Mouse (Mus musculus) neural tube, embryonic 15.5 days (tissue): ENCODE data around the gene Bcl7c. TPM values are rescaled to one million over a fixed set of nuclear protein-coding genes. Genes with fewer than 3 reads are reported as not detected.
A peak's percentile ranks its signal among the peaks of the same experiment; 100 is the strongest.

ENCODE experiments used
- ATAC-seq: fragments of 200-750 bp; cut with Nextera tagmentation; 2 replicates; pipeline ENCODE4 v1.8.0; 2017; ENCODE audit warnings: mild to moderate bottlenecking, moderate TSS enrichment, moderate library complexity; ENCODE audit not compliant: low FRiP score
- H3K27ac ChIP-seq: fragments of 300-500 bp; sonication (generic); replicated peaks from 2 replicates; pipeline ENCODE4 v1.5.1; 2015; ENCODE audit warnings: mild to moderate bottlenecking, inconsistent platforms
- H3K27me3 ChIP-seq: fragments of 300-500 bp; sonication (generic); replicated peaks from 2 replicates; pipeline ENCODE4 v1.6.1; 2015; ENCODE audit warnings: inconsistent platforms
- H3K36me3 ChIP-seq: fragments of 300-500 bp; sonication (generic); 2 replicates; pipeline ENCODE4 v1.6.1; 2015; ENCODE audit warnings: inconsistent platforms
- H3K4me1 ChIP-seq: fragments of 300-500 bp; sonication (generic); 2 replicates; pipeline ENCODE4 v1.6.1; 2015; ENCODE audit warnings: inconsistent platforms
- H3K4me2 ChIP-seq: fragments of 300-500 bp; sonication (generic); 2 replicates; pipeline ENCODE4 v1.6.1; 2015; ENCODE audit warnings: inconsistent platforms, mild to moderate bottlenecking, moderate library complexity
- H3K4me3 ChIP-seq: fragments of 300-500 bp; sonication (generic); replicated peaks from 2 replicates; pipeline ENCODE4 v1.5.1; 2015; ENCODE audit warnings: mild to moderate bottlenecking, inconsistent platforms
- H3K9ac ChIP-seq: fragments of 300-500 bp; sonication (generic); replicated peaks from 2 replicates; pipeline ENCODE4 v1.6.1; 2015; ENCODE audit warnings: mild to moderate bottlenecking, inconsistent platforms
- H3K9me3 ChIP-seq: fragments of 300-500 bp; sonication (generic); replicated peaks from 2 replicates; pipeline ENCODE4 v1.6.1; 2016; ENCODE audit warnings: inconsistent platforms
- WGBS: fragments of 180-500 bp; shearing (Covaris S2); methylation state at CpG from one replicate; pipeline ENCODE4 v1.1.7; 2015; ENCODE audit warnings: mixed read lengths; 5-methylcytosine and 5-hydroxymethylcytosine counted together
- microRNA counts: library from miRNA; unstranded; fragments of <30 nt; microRNA quantifications from one replicate; lab custom pipeline; 2016
- microRNA-seq: library from miRNA; unstranded; fragments of <30 nt; microRNA quantifications from one replicate; pipeline ENCODE4, GENCODE M21; 2017
- polyA plus RNA-seq: library from polyadenylated mRNA; unstranded; fragments of >200 nt; fragmentation: Nextera tagmentation; extraction: Ambion mirVana; gene quantifications from 2 replicates; pipeline ENCODE4 v1.2.1, GENCODE M21; 2015

Bcl7c gene
- polyA plus RNA-seq, 1 experiment from 2014 or later, result 49.5 TPM

GRCm38 (mm10) chr7:127613501-127613900 is 95.2 kb downstream of the Bcl7c start:
- H3K4me3 ChIP-seq, result peak overlapping the region; percentile 96
- H3K4me2 ChIP-seq, result peak overlapping the region; percentile 86
- H3K27me3 ChIP-seq, result no peaks in the 10 kb centered on the region
- H3K4me1 ChIP-seq, result peaks cover 38% of the 10 kb centered on the region
- peaks cover 42% of the 10 kb centered on the region for H3K36me3 ChIP-seq
- ATAC-seq, result no peak
- 89% methylated on average over 8 of the region's 8 CpGs for whole genome bisulfite sequencing
- H3K27ac ChIP-seq, result no peak overlapping the region
- peak overlapping the region; percentile 92; the same call in 1 of the 2 replicates for H3K9ac ChIP-seq
- H3K9me3 ChIP-seq, result no peaks in the 10 kb centered on the region

- Histone ChIP-seq H3K4me3 (no peak overlapping the region), H3K9me3 (no peaks in the 10 kb centered on the region), H3K9ac (no peak overlapping the region), H3K27me3 (no peaks in the 10 kb centered on the region), H3K4me2 (no peak overlapping the region), H3K4me1 (peaks cover 27% of the 10 kb centered on the region), H3K27ac (no peak overlapping the region), H3K36me3 (peaks cover 61% of the 10 kb centered on the region)
- 97% methylated on average over 26 of the region's 26 CpGs for WGBS
- no peak for ATAC-seq
These were observed 97.2 kb downstream of the Bcl7c start for GRCm38 (mm10) chr7:127611561-127611960.

MicroRNAs encoded within 50 kb of the gene (microRNA counts, 519-probe panel; counts per million panel counts)
- 1,716 counts per million, percentile 27 among the panel's probes with 10 or more counts for microRNA mmu-miR-762 (lab: Ali Mortazavi, UCI)

Small RNAs within 50 kb of the gene (microRNA-seq; reads per million reads assigned to microRNA genes)
- gene Mir762, result not detected

Other genes starting within 250 kb of the Bcl7c start
- gene Prr14, start 249.3 kb downstream of the Bcl7c start, polyA plus RNA-seq, result 35.9 and 37.5 TPM in 2 replicates
- gene Fbrs, start 229.7 kb downstream of the Bcl7c start, polyA plus RNA-seq, result 10.7 and 12.2 TPM in 2 replicates
- gene Srcap, start 196.9 kb downstream of the Bcl7c start, polyA plus RNA-seq, result 46.7 and 48.3 TPM in 2 replicates
- 13.3 and 14.7 TPM in 2 replicates for gene Gm42715, start 189.3 kb downstream of the Bcl7c start, polyA plus RNA-seq
- 6.9 and 7.3 TPM in 2 replicates for gene Tmem265, start 147.5 kb downstream of the Bcl7c start, polyA plus RNA-seq
- gene Phkg2, start 135.6 kb downstream of the Bcl7c start, polyA plus RNA-seq, result 57.4 and 60.6 TPM in 2 replicates
- 7.1 and 7.4 TPM in 2 replicates for gene Ccdc189, start 120.3 kb downstream of the Bcl7c start, polyA plus RNA-seq
- gene Rnf40, start 120.2 kb downstream of the Bcl7c start, polyA plus RNA-seq, result 37.9 and 38.5 TPM in 2 replicates
- gene Zfp629, start 93.1 kb downstream of the Bcl7c start, polyA plus RNA-seq, result 14.5 and 15.8 TPM in 2 replicates
- gene Ctf1, start 3.8 kb upstream of the Bcl7c start, polyA plus RNA-seq, result 3.6 and 6.2 TPM in 2 replicates
- gene Ctf2, start 23.2 kb upstream of the Bcl7c start, polyA plus RNA-seq, result 0.09 and 0.13 TPM in 2 replicates
- 6.9 and 8.7 TPM in 2 replicates for gene Fbxl19, start 35.6 kb upstream of the Bcl7c start, polyA plus RNA-seq
- gene Orai3, start 60.9 kb upstream of the Bcl7c start, polyA plus RNA-seq, result 8.6 and 13.5 TPM in 2 replicates
- gene Setd1a, start 67.7 kb upstream of the Bcl7c start, polyA plus RNA-seq, result 17.8 and 19.5 TPM in 2 replicates
- gene Gm49388, start 76.7 kb upstream of the Bcl7c start, polyA plus RNA-seq, result not detected in 2 replicates
- 9.8 and 11.6 TPM in 2 replicates for gene Hsd3b7, start 91.7 kb upstream of the Bcl7c start, polyA plus RNA-seq
- 20.2 and 25.4 TPM in 2 replicates for gene Stx4a, start 115.4 kb upstream of the Bcl7c start, polyA plus RNA-seq
- gene Stx1b, start 115.6 kb upstream of the Bcl7c start, polyA plus RNA-seq, result 66.0 and 70.8 TPM in 2 replicates
- 7.0 and 8.6 TPM in 2 replicates for gene Zfp646, start 167.3 kb upstream of the Bcl7c start, polyA plus RNA-seq
- 28.9 and 30.4 TPM in 2 replicates for gene Zfp668, start 167.9 kb upstream of the Bcl7c start, polyA plus RNA-seq
- gene Prss53, start 182.0 kb upstream of the Bcl7c start, polyA plus RNA-seq, result 1.1 and 1.2 TPM in 2 replicates
- not detected in 2 replicates for gene Gm21974, start 186.5 kb upstream of the Bcl7c start, polyA plus RNA-seq
- gene Vkorc1, start 186.7 kb upstream of the Bcl7c start, polyA plus RNA-seq, result 86.2 and 96.0 TPM in 2 replicates
- gene Bckdk, start 195.1 kb upstream of the Bcl7c start, polyA plus RNA-seq, result 58.2 and 66.7 TPM in 2 replicates
- 41.3 and 46.1 TPM in 2 replicates for gene Kat8, start 203.6 kb upstream of the Bcl7c start, polyA plus RNA-seq
- gene Prss8, start 221.2 kb upstream of the Bcl7c start, polyA plus RNA-seq, result 0.40 and 5.1 TPM in 2 replicates
- gene Prss36, start 237.8 kb upstream of the Bcl7c start, polyA plus RNA-seq, result 13.9 and 16.2 TPM in 2 replicates